ENCODE assay signal across 8 mouse cellular contexts in genomic region chr1:154117688-154118373, GRCm38 (mm10).
DNase-seq lines count a peak whose midpoint lies in the region; ATAC-seq and TF ChIP-seq lines count a peak whose summit lies in the region.

No protein-coding gene starts in this region.

- H3K4me3 ChIP-seq in bone marrow, adult 2 months (replicated peaks; ENCODE audit: control insufficient read depth, low read depth, low read length): no peak overlapping the region
- no peak overlapping the region for H3K4me3 ChIP-seq in forebrain, embryonic 13.5 days
- H3K4me3 ChIP-seq in heart, postnatal 0 days (ENCODE audit: low read depth, low read length): 0 out of 2 replicates have a peak overlapping the region, but pooled peaks have one; percentile 13
- H3K4me3 ChIP-seq in liver, postnatal 0 days (ENCODE audit: low read depth, low read length): peak overlapping the region; percentile 37
- no peak overlapping the region for H3K4me3 ChIP-seq in neural tube, embryonic 15.5 days (replicated peaks)

- TF ChIP-seq EP300 in heart, postnatal 0 days (IDR thresholded peaks at IDR 0.05; ENCODE audit: low read depth): no peak
- TF ChIP-seq EP300 in liver, postnatal 0 days (IDR thresholded peaks at IDR 0.05; ENCODE audit: low read depth): peak; percentile 82

- no peak for ATAC-seq in forebrain, embryonic 13.5 days
- peak; percentile 85 for ATAC-seq in heart, postnatal 0 days (ENCODE audit: insufficient read depth, low read depth)
- ATAC-seq in liver, postnatal 0 days: peak; percentile 83
- ATAC-seq in neural tube, embryonic 15.5 days (ENCODE audit: low FRiP score): peak; percentile 69; the same call in 1 of the 2 replicates

- H3K9ac ChIP-seq in forebrain, embryonic 13.5 days: no peak overlapping the region
- H3K9ac ChIP-seq in heart, postnatal 0 days (replicated peaks; ENCODE audit: low read depth, low read length): peak overlapping the region; percentile 24
- H3K9ac ChIP-seq in liver, postnatal 0 days (replicated peaks): peak overlapping the region; percentile 71
- H3K9ac ChIP-seq in neural tube, embryonic 15.5 days (replicated peaks): no peak overlapping the region

- peak; percentile 41 for DNase-seq in CD4-positive helper T cell, adult 2 months (ENCODE audit: low read depth, low spot score)
- peak; percentile 50 for DNase-seq in heart, postnatal 0 days (ENCODE audit: low spot score)
- DNase-seq in kidney, postnatal 14 days: peak; percentile 68
- peak; percentile 66 for DNase-seq in liver, postnatal 0 days
- peak; percentile 88 for DNase-seq in testis, postnatal 14 days (ENCODE audit: low spot score)

- WGBS in bone marrow, adult 2 months: 3% methylated on average over 20 of the region's 20 CpGs
- 53% methylated on average over 20 of the region's 20 CpGs for WGBS in forebrain, embryonic 13.5 days
- 25% methylated on average over 20 of the region's 20 CpGs for WGBS in heart, postnatal 0 days
- 12% methylated on average over 20 of the region's 20 CpGs for WGBS in liver, postnatal 0 days (ENCODE audit: insufficient replicate concordance)
- 54% methylated on average over 19 of the region's 20 CpGs for WGBS in neural tube, embryonic 15.5 days

- H3K36me3 ChIP-seq in forebrain, embryonic 13.5 days (ENCODE audit: poor library complexity, severe bottlenecking): no peaks in the 10 kb centered on the region
- no peaks in the 10 kb centered on the region for H3K36me3 ChIP-seq in heart, postnatal 0 days (replicated peaks; ENCODE audit: control insufficient read depth, insufficient read depth, low read length)
- no peaks in the 10 kb centered on the region for H3K36me3 ChIP-seq in liver, postnatal 0 days (replicated peaks; ENCODE audit: insufficient read depth, low read length)
- no peaks in the 10 kb centered on the region for H3K36me3 ChIP-seq in neural tube, embryonic 15.5 days

- 0 out of 2 replicates have a peak overlapping the region, but pooled peaks have one; percentile 10 for H3K4me2 ChIP-seq in forebrain, embryonic 13.5 days
- H3K4me2 ChIP-seq in heart, postnatal 0 days (ENCODE audit: low read depth, low read length): peak overlapping the region; percentile 44
- peak overlapping the region; percentile 69 for H3K4me2 ChIP-seq in liver, postnatal 0 days (ENCODE audit: low read depth, low read length)
- H3K4me2 ChIP-seq in neural tube, embryonic 15.5 days: peak overlapping the region; percentile 25

- no peaks in the 10 kb centered on the region for H3K9me3 ChIP-seq in forebrain, embryonic 13.5 days (replicated peaks)
- no peaks in the 10 kb centered on the region for H3K9me3 ChIP-seq in heart, postnatal 0 days (replicated peaks; ENCODE audit: control insufficient read depth, low read length)
- H3K9me3 ChIP-seq in liver, postnatal 0 days (ENCODE audit: low read length): no peaks in the 10 kb centered on the region
- no peaks in the 10 kb centered on the region for H3K9me3 ChIP-seq in neural tube, embryonic 15.5 days (replicated peaks)

- H3K4me1 ChIP-seq in bone marrow, adult 2 months (ENCODE audit: control insufficient read depth, insufficient read depth, low read length): peaks cover 2% of the 10 kb centered on the region
- peaks cover 11% of the 10 kb centered on the region; the same call in 1 of the 2 replicates for H3K4me1 ChIP-seq in forebrain, embryonic 13.5 days
- peaks cover 24% of the 10 kb centered on the region for H3K4me1 ChIP-seq in heart, postnatal 0 days (ENCODE audit: control insufficient read depth, insufficient read depth)
- H3K4me1 ChIP-seq in liver, postnatal 0 days (ENCODE audit: insufficient read depth): peaks cover 16% of the 10 kb centered on the region
- peaks cover 16% of the 10 kb centered on the region for H3K4me1 ChIP-seq in neural tube, embryonic 15.5 days

- peak overlapping the region; percentile 34; the same call in 1 of the 2 replicates for H3K27ac ChIP-seq in bone marrow, adult 2 months (ENCODE audit: control insufficient read depth, insufficient read depth, low read depth, low read length, poor library complexity)
- no peak overlapping the region for H3K27ac ChIP-seq in forebrain, embryonic 13.5 days
- H3K27ac ChIP-seq in heart, postnatal 0 days (ENCODE audit: low read depth): peak overlapping the region; percentile 44; the same call in 1 of the 2 replicates
- peak overlapping the region; percentile 92 for H3K27ac ChIP-seq in liver, postnatal 0 days (ENCODE audit: low read depth)
- 0 out of 2 replicates have a peak overlapping the region, but pooled peaks have one; percentile 11 for H3K27ac ChIP-seq in neural tube, embryonic 15.5 days (replicated peaks)

- H3K27me3 ChIP-seq in forebrain, embryonic 13.5 days: no peaks in the 10 kb centered on the region
- no peaks in the 10 kb centered on the region for H3K27me3 ChIP-seq in heart, postnatal 0 days (ENCODE audit: control insufficient read depth, insufficient read depth, low read length)
- H3K27me3 ChIP-seq in liver, postnatal 0 days (ENCODE audit: insufficient read depth, low read length): no peaks in the 10 kb centered on the region
- no peaks in the 10 kb centered on the region for H3K27me3 ChIP-seq in neural tube, embryonic 15.5 days (replicated peaks)

- no peak for TF ChIP-seq POLR2A in bone marrow, adult 2 months (IDR thresholded peaks at IDR 0.05; ENCODE audit: borderline replicate concordance, control insufficient read depth, low read depth, low read length)

- TF ChIP-seq CTCF in bone marrow, adult 2 months (IDR thresholded peaks at IDR 0.05; ENCODE audit: control insufficient read depth, insufficient read depth, low read length): peak; percentile 58; the same call in 1 of the 2 replicates
- peak; percentile 51 for TF ChIP-seq CTCF in heart, postnatal 0 days (IDR thresholded peaks at IDR 0.05; ENCODE audit: low read depth)
- peak; percentile 66 for TF ChIP-seq CTCF in liver, postnatal 0 days (IDR thresholded peaks at IDR 0.05; ENCODE audit: low read depth)

Comparison
In these comparisons a context has a peak if more than half of its experiments do, and no peak if none do; other contexts are left out.
1. H3K4me3 ChIP-seq: peak in heart, postnatal 0 days (single experiment) and liver, postnatal 0 days (single experiment); none in bone marrow, adult 2 months (single experiment), forebrain, embryonic 13.5 days (single experiment) and neural tube, embryonic 15.5 days (single experiment).
2. H3K4me2 ChIP-seq: peak in every context shown above with its lines; median percentile 69 in liver, postnatal 0 days; 44 in heart, postnatal 0 days; 25 in neural tube, embryonic 15.5 days; 10 in forebrain, embryonic 13.5 days.
3. H3K9ac ChIP-seq: peak in heart, postnatal 0 days (single experiment) and liver, postnatal 0 days (single experiment); none in forebrain, embryonic 13.5 days (single experiment) and neural tube, embryonic 15.5 days (single experiment).
4. Peak in every context shown above with its lines, with median percentiles within 50 percentile points of each other: DNase-seq and CTCF ChIP-seq.